Mouse (Mus musculus): ENCODE data around the gene Mc3r. TPM values are rescaled to one million over a fixed set of nuclear protein-coding genes. Genes with fewer than 3 reads are reported as not detected.

Gene Mc3r
- polyA plus RNA-seq, 1 experiment from 2014 or later, result 0.15 TPM

GRCm38 (mm10) chr2:172289632-172290031, 41.3 kb downstream of the Mc3r start:
- no peak for ATAC-seq (ENCODE audit: low FRiP score)
- Histone ChIP-seq H3K4me1 (replicated peaks; ENCODE audit: control insufficient read depth, insufficient read depth, low read length) (no peaks in the 10 kb centered on the region; the same call in 1 of the 2 replicates), H3K4me2 (replicated peaks) (no peak overlapping the region), H3K36me3 (replicated peaks; ENCODE audit: control insufficient read depth, insufficient read depth) (no peaks in the 10 kb centered on the region), H3K4me3 (replicated peaks; ENCODE audit: low read length) (no peak overlapping the region), H3K27ac (no peak overlapping the region), H3K27me3 (ENCODE audit: control insufficient read depth, insufficient read depth, low read length) (no peaks in the 10 kb centered on the region), H3K9me3 (ENCODE audit: control insufficient read depth, low read length) (no peaks in the 10 kb centered on the region), H3K9ac (no peak overlapping the region)
- 0% methylated on average over 1 of the region's 1 CpGs for WGBS
- DNase-seq (ENCODE audit: low spot score), result no peak

GRCm38 (mm10) chr2:172290474-172290873, 42.2 kb downstream of the Mc3r start:
- Histone ChIP-seq H3K27me3 (ENCODE audit: control insufficient read depth, insufficient read depth, low read length) (no peaks in the 10 kb centered on the region), H3K36me3 (replicated peaks; ENCODE audit: control insufficient read depth, insufficient read depth) (no peaks in the 10 kb centered on the region), H3K9me3 (ENCODE audit: control insufficient read depth, low read length) (no peaks in the 10 kb centered on the region), H3K4me2 (replicated peaks) (no peak overlapping the region), H3K9ac (no peak overlapping the region), H3K27ac (no peak overlapping the region), H3K4me1 (replicated peaks; ENCODE audit: control insufficient read depth, insufficient read depth, low read length) (no peaks in the 10 kb centered on the region; the same call in 1 of the 2 replicates), H3K4me3 (replicated peaks; ENCODE audit: low read length) (no peak overlapping the region)
- 82% methylated on average over 11 of the region's 11 CpGs for WGBS
- DNase-seq (ENCODE audit: low spot score) (no peak), ATAC-seq (ENCODE audit: low FRiP score) (no peak)

- Histone ChIP-seq H3K4me1 (replicated peaks; ENCODE audit: control insufficient read depth, insufficient read depth, low read length) (no peaks in the 10 kb centered on the region; the same call in 1 of the 2 replicates), H3K4me3 (replicated peaks; ENCODE audit: low read length) (no peak overlapping the region), H3K9me3 (ENCODE audit: control insufficient read depth, low read length) (no peaks in the 10 kb centered on the region), H3K27me3 (ENCODE audit: control insufficient read depth, insufficient read depth, low read length) (no peaks in the 10 kb centered on the region), H3K4me2 (replicated peaks) (no peak overlapping the region), H3K9ac (no peak overlapping the region), H3K27ac (no peak overlapping the region), H3K36me3 (replicated peaks; ENCODE audit: control insufficient read depth, insufficient read depth) (no peaks in the 10 kb centered on the region)
- 93% methylated on average over 7 of the region's 7 CpGs for WGBS
- no peak for ATAC-seq (ENCODE audit: low FRiP score)
- DNase-seq (ENCODE audit: low spot score), result no peak
These were observed 42.7 kb downstream of the Mc3r start for GRCm38 (mm10) chr2:172291025-172291424.

GRCm38 (mm10) chr2:172291755-172292524, 43.6 kb downstream of the Mc3r start:
- no peaks in the 10 kb centered on the region for H3K9me3 ChIP-seq (ENCODE audit: control insufficient read depth, low read length)
- H3K9ac ChIP-seq, result no peak overlapping the region
- H3K4me3 ChIP-seq (replicated peaks; ENCODE audit: low read length), result no peak overlapping the region
- H3K27ac ChIP-seq, result no peak overlapping the region
- no peaks in the 10 kb centered on the region for H3K27me3 ChIP-seq (ENCODE audit: control insufficient read depth, insufficient read depth, low read length)
- 91% methylated on average over 14 of the region's 14 CpGs for WGBS
- H3K4me2 ChIP-seq (replicated peaks), result no peak overlapping the region
- no peak for ATAC-seq (ENCODE audit: low FRiP score)
- DNase-seq (ENCODE audit: low spot score), result no peak
- no peaks in the 10 kb centered on the region; the same call in 1 of the 2 replicates for H3K4me1 ChIP-seq (replicated peaks; ENCODE audit: control insufficient read depth, insufficient read depth, low read length)
- H3K36me3 ChIP-seq (replicated peaks; ENCODE audit: control insufficient read depth, insufficient read depth), result no peaks in the 10 kb centered on the region

- no peak overlapping the region for H3K4me2 ChIP-seq (replicated peaks)
- ATAC-seq (ENCODE audit: low FRiP score), result no peak
These were observed 44.5 kb downstream of the Mc3r start for GRCm38 (mm10) chr2:172292525-172293405.

GRCm38 (mm10) chr2:172298083-172298482, 49.8 kb downstream of the Mc3r start:
- H3K27ac ChIP-seq, result peak overlapping the region; percentile 59; the same call in 1 of the 2 replicates
- no peak overlapping the region for H3K4me2 ChIP-seq (replicated peaks)
- no peak overlapping the region for H3K4me3 ChIP-seq (replicated peaks; ENCODE audit: low read length)
- peaks cover 16% of the 10 kb centered on the region for H3K4me1 ChIP-seq (replicated peaks; ENCODE audit: control insufficient read depth, insufficient read depth, low read length)
- DNase-seq (ENCODE audit: low spot score) (no peak), ATAC-seq (ENCODE audit: low FRiP score) (no peak)
- H3K27me3 ChIP-seq (ENCODE audit: control insufficient read depth, insufficient read depth, low read length), result no peaks in the 10 kb centered on the region
- 73% methylated on average over 1 of the region's 1 CpGs for WGBS
- no peaks in the 10 kb centered on the region for H3K36me3 ChIP-seq (replicated peaks; ENCODE audit: control insufficient read depth, insufficient read depth)
- no peak overlapping the region for H3K9ac ChIP-seq
- H3K9me3 ChIP-seq (ENCODE audit: control insufficient read depth, low read length), result no peaks in the 10 kb centered on the region

More at GRCm38 (mm10) chr2:172292525-172293405, 44.5 kb downstream of the Mc3r start:
- 48% methylated on average over 14 of the region's 14 CpGs for WGBS
- 0 out of 2 replicates have a peak overlapping the region, but pooled peaks have one; percentile 17 for H3K9ac ChIP-seq
- H3K4me3 ChIP-seq (replicated peaks; ENCODE audit: low read length), result no peak overlapping the region
- peak overlapping the region; percentile 66 for H3K27ac ChIP-seq
- H3K9me3 ChIP-seq (ENCODE audit: control insufficient read depth, low read length), result no peaks in the 10 kb centered on the region
- H3K27me3 ChIP-seq (ENCODE audit: control insufficient read depth, insufficient read depth, low read length), result no peaks in the 10 kb centered on the region
- no peaks in the 10 kb centered on the region for H3K36me3 ChIP-seq (replicated peaks; ENCODE audit: control insufficient read depth, insufficient read depth)
- peak; percentile 49 for DNase-seq (ENCODE audit: low spot score)
- H3K4me1 ChIP-seq (replicated peaks; ENCODE audit: control insufficient read depth, insufficient read depth, low read length), result no peaks in the 10 kb centered on the region; the same call in 1 of the 2 replicates

- Histone ChIP-seq H3K4me1 (replicated peaks; ENCODE audit: control insufficient read depth, insufficient read depth, low read length) (peaks cover 16% of the 10 kb centered on the region; the same call in 1 of the 2 replicates), H3K27ac (peak overlapping the region; percentile 59; the same call in 1 of the 2 replicates), H3K27me3 (ENCODE audit: control insufficient read depth, insufficient read depth, low read length) (no peaks in the 10 kb centered on the region), H3K4me3 (replicated peaks; ENCODE audit: low read length) (no peak overlapping the region), H3K36me3 (replicated peaks; ENCODE audit: control insufficient read depth, insufficient read depth) (no peaks in the 10 kb centered on the region), H3K9ac (no peak overlapping the region), H3K4me2 (replicated peaks) (no peak overlapping the region), H3K9me3 (ENCODE audit: control insufficient read depth, low read length) (no peaks in the 10 kb centered on the region)
- DNase-seq (ENCODE audit: low spot score), result no peak
- ATAC-seq (ENCODE audit: low FRiP score), result no peak
- WGBS, result 47% methylated on average over 1 of the region's 1 CpGs
These were observed 50.2 kb downstream of the Mc3r start for GRCm38 (mm10) chr2:172298542-172298941.

- Histone ChIP-seq H3K27me3 (ENCODE audit: control insufficient read depth, insufficient read depth, low read length) (no peaks in the 10 kb centered on the region), H3K4me1 (replicated peaks; ENCODE audit: control insufficient read depth, insufficient read depth, low read length) (peaks cover 16% of the 10 kb centered on the region; the same call in 1 of the 2 replicates), H3K27ac (peak overlapping the region; percentile 71), H3K4me2 (replicated peaks) (peak overlapping the region; percentile 14; the same call in 1 of the 2 replicates), H3K4me3 (replicated peaks; ENCODE audit: low read length) (no peak overlapping the region), H3K9ac (no peak overlapping the region), H3K9me3 (ENCODE audit: control insufficient read depth, low read length) (no peaks in the 10 kb centered on the region), H3K36me3 (replicated peaks; ENCODE audit: control insufficient read depth, insufficient read depth) (no peaks in the 10 kb centered on the region)
- ATAC-seq (ENCODE audit: low FRiP score) (peak; percentile 64), DNase-seq (ENCODE audit: low spot score) (peak; percentile 47)
- 7% methylated on average over 14 of the region's 14 CpGs for WGBS
These were observed 51.0 kb downstream of the Mc3r start for GRCm38 (mm10) chr2:172299126-172299921.

Measured in hindbrain, embryonic 14.5 days (tissue).